Mouse (Mus musculus) CH12.LX (cell line): Measurements from ENCODE around the gene Galnt6. TPM values are rescaled to one million over a fixed set of nuclear protein-coding genes. Genes with fewer than 3 reads are reported as not detected.

Source experiments
- DNase-seq: peaks from one replicate; pipeline ENCODE4 v3.0.0-alpha.2; 2013; ENCODE audit errors: extremely low read depth
- H3K27ac ChIP-seq: 2 replicates; pipeline ENCODE4 v1.5.1; 2012; ENCODE audit warnings: low read depth, mild to moderate bottlenecking, control low read depth, moderate library complexity; ENCODE audit not compliant: insufficient read depth
- H3K27me3 ChIP-seq: replicated peaks from 2 replicates; pipeline ENCODE3; 2012; ENCODE audit warnings: inconsistent platforms
- H3K36me3 ChIP-seq, 2 experiments: replicated peaks in 1 of 2; 2 replicates each; pipeline versions ENCODE3 to v1.6.1; 2012; ENCODE audit warnings: inconsistent platforms in 1 of 2, low read length in 1 of 2, mild to moderate bottlenecking in 1 of 2, mixed read lengths in 1 of 2, moderate library complexity in 1 of 2; ENCODE audit not compliant: control insufficient read depth in 1 of 2, insufficient read depth in 1 of 2
- H3K4me1 ChIP-seq, 2 experiments: 2 replicates each; pipeline ENCODE4 v1.6.1; 2012; ENCODE audit warnings: inconsistent platforms in 1 of 2, moderate library complexity in 1 of 2; ENCODE audit not compliant: insufficient read depth in 2 of 2, control insufficient read depth in 1 of 2
- H3K4me2 ChIP-seq: 2 replicates; pipeline ENCODE4 v1.6.1; 2012; ENCODE audit warnings: low read depth, mild to moderate bottlenecking, control low read depth; ENCODE audit not compliant: poor library complexity, insufficient read depth, severe bottlenecking
- H3K4me3 ChIP-seq, 3 experiments: fragments of 150-350 bp in 1 of 3; sonication (generic) in 1 of 3; replicated peaks in 1 of 3; 2 replicates each; pipeline versions ENCODE3 to v1.5.1; 2011 to 2012; ENCODE audit warnings: low read depth in 2 of 3, low read length in 2 of 3, mild to moderate bottlenecking in 2 of 3, moderate library complexity in 2 of 3, control low read depth in 1 of 3, improper control_type of control experiment in 1 of 3, inconsistent platforms in 1 of 3, mixed read lengths in 1 of 3; ENCODE audit not compliant: poor library complexity in 1 of 3
- H3K79me2 ChIP-seq: replicated peaks from 2 replicates; pipeline ENCODE4 v1.6.1; 2012; ENCODE audit warnings: mild to moderate bottlenecking, moderate library complexity; ENCODE audit not compliant: control insufficient read depth, poor library complexity, insufficient read depth, severe bottlenecking; ENCODE audit errors: extremely low read depth
- H3K9ac ChIP-seq: 2 replicates; pipeline ENCODE4 v1.6.1; 2012; ENCODE audit warnings: low read depth, mild to moderate bottlenecking, control low read depth, moderate library complexity; ENCODE audit not compliant: insufficient read depth
- H3K9me3 ChIP-seq: replicated peaks from 2 replicates; pipeline ENCODE3; 2012; ENCODE audit warnings: low read length, inconsistent platforms, mixed read lengths
- BHLHE40 ChIP-seq: IDR thresholded peaks from 2 replicates; pipeline ENCODE4 v1.6.1; 2011; ENCODE audit warnings: mild to moderate bottlenecking, low read depth, low read length, improper control_type of control experiment
- CHD1 ChIP-seq: IDR thresholded peaks from 2 replicates; pipeline ENCODE4 v1.6.1; 2012; ENCODE audit warnings: low read depth, low read length, improper control_type of control experiment, inconsistent platforms
- CHD2 ChIP-seq: IDR thresholded peaks from 2 replicates; pipeline ENCODE4 v1.6.1; 2011; ENCODE audit warnings: low read length, improper control_type of control experiment
- CTCF ChIP-seq, 2 experiments: IDR thresholded peaks in 1 of 2; conservative IDR thresholded peaks in 1 of 2; 2 replicates each; pipeline ENCODE4 v1.5.1; 2011 to 2012; ENCODE audit warnings: low read depth in 2 of 2, low read length in 2 of 2, improper control_type of control experiment in 1 of 2, inconsistent platforms in 1 of 2, mild to moderate bottlenecking in 1 of 2, moderate library complexity in 1 of 2
- ELF1 ChIP-seq: IDR thresholded peaks from 2 replicates; pipeline ENCODE4 v1.6.1; 2014; ENCODE audit warnings: low read depth, mild to moderate bottlenecking, inconsistent platforms, low read length, improper control_type of control experiment
- EP300 ChIP-seq: IDR thresholded peaks from 2 replicates; pipeline ENCODE4 v1.6.1; 2011; ENCODE audit warnings: low read length, improper control_type of control experiment
- ETS1 ChIP-seq: conservative IDR thresholded peaks from 2 replicates; pipeline ENCODE4 v1.6.1; 2012; ENCODE audit warnings: low read depth, mild to moderate bottlenecking, inconsistent platforms, low read length, improper control_type of control experiment, moderate library complexity
- GABPA ChIP-seq: IDR thresholded peaks from 2 replicates; pipeline ENCODE4 v1.6.1; 2012; ENCODE audit warnings: low read depth, low read length, improper control_type of control experiment, inconsistent platforms; ENCODE audit not compliant: insufficient replicate concordance
- IRF4 ChIP-seq: IDR thresholded peaks from 2 replicates; pipeline ENCODE4 v1.6.1; 2014; ENCODE audit warnings: low read depth, mild to moderate bottlenecking, inconsistent platforms, low read length, improper control_type of control experiment
- JUN ChIP-seq: IDR thresholded peaks from 2 replicates; pipeline ENCODE4 v1.6.1; 2011; ENCODE audit warnings: low read depth, mild to moderate bottlenecking, low read length, improper control_type of control experiment, moderate library complexity; ENCODE audit not compliant: insufficient read depth
- JUND ChIP-seq: conservative IDR thresholded peaks from 2 replicates; pipeline ENCODE4 v1.6.1; 2011; ENCODE audit warnings: low read depth, low read length, improper control_type of control experiment
- MAFK ChIP-seq: IDR thresholded peaks from 2 replicates; pipeline ENCODE4 v1.6.1; 2011; ENCODE audit warnings: low read length, improper control_type of control experiment; ENCODE audit not compliant: insufficient replicate concordance
- MAX ChIP-seq: IDR thresholded peaks from 2 replicates; pipeline ENCODE4 v1.6.1; 2011; ENCODE audit warnings: low read length, improper control_type of control experiment
- MAZ ChIP-seq: IDR thresholded peaks from 2 replicates; pipeline ENCODE4 v1.6.1; 2012; ENCODE audit warnings: low read depth, mild to moderate bottlenecking, inconsistent platforms, low read length, improper control_type of control experiment, moderate library complexity
- MEF2A ChIP-seq: IDR thresholded peaks from 2 replicates; pipeline ENCODE4 v1.6.1; 2014; ENCODE audit warnings: low read depth, mild to moderate bottlenecking, inconsistent platforms, low read length, improper control_type of control experiment, borderline replicate concordance
- MXI1 ChIP-seq: IDR thresholded peaks from 2 replicates; pipeline ENCODE4 v1.6.1; 2011; ENCODE audit warnings: mild to moderate bottlenecking, low read depth, low read length, improper control_type of control experiment
- NELFE ChIP-seq: IDR thresholded peaks from 2 replicates; pipeline ENCODE4 v1.6.1; 2011; ENCODE audit warnings: low read depth, low read length, improper control_type of control experiment
- NRF1 ChIP-seq: IDR thresholded peaks from 2 replicates; pipeline ENCODE4 v1.6.1; 2014; ENCODE audit warnings: low read depth, mild to moderate bottlenecking, inconsistent platforms, low read length, improper control_type of control experiment, moderate library complexity
- PAX5 ChIP-seq: IDR thresholded peaks from 2 replicates; pipeline ENCODE4 v1.6.1; 2012; ENCODE audit warnings: low read length, inconsistent platforms, mixed read lengths
- POLR2A ChIP-seq: IDR thresholded peaks from 2 replicates; pipeline ENCODE4 v1.6.1; 2011; ENCODE audit warnings: low read depth, mild to moderate bottlenecking, improper control_type of control experiment, low read length
- POLR2AphosphoS2 ChIP-seq: IDR thresholded peaks from 2 replicates; pipeline ENCODE4 v1.6.1; 2011; ENCODE audit warnings: low read depth, low read length, improper control_type of control experiment
- RCOR1 ChIP-seq: conservative IDR thresholded peaks from 2 replicates; pipeline ENCODE4 v1.6.1; 2012; ENCODE audit warnings: low read depth, mild to moderate bottlenecking, inconsistent platforms, low read length, improper control_type of control experiment
- SIN3A ChIP-seq: IDR thresholded peaks from 2 replicates; pipeline ENCODE4 v1.6.1; 2012; ENCODE audit warnings: low read length, improper control_type of control experiment, inconsistent platforms
- SMC3 ChIP-seq: IDR thresholded peaks from 2 replicates; pipeline ENCODE4 v1.6.1; 2011; ENCODE audit warnings: low read depth, low read length, improper control_type of control experiment
- UBTF ChIP-seq: IDR thresholded peaks from 2 replicates; pipeline ENCODE4 v1.6.1; 2012; ENCODE audit warnings: low read depth, mild to moderate bottlenecking, inconsistent platforms, low read length, improper control_type of control experiment, moderate library complexity
- USF1 ChIP-seq: IDR thresholded peaks from 2 replicates; pipeline ENCODE4 v1.6.1; 2014; ENCODE audit warnings: low read depth, mild to moderate bottlenecking, inconsistent platforms, low read length, improper control_type of control experiment
- ZKSCAN1 ChIP-seq: IDR thresholded peaks from 2 replicates; pipeline ENCODE4 v1.6.1; 2012; ENCODE audit warnings: low read depth, inconsistent platforms, low read length, improper control_type of control experiment, borderline replicate concordance
- ZMIZ1 ChIP-seq: IDR thresholded peaks from 2 replicates; pipeline ENCODE4 v1.6.1; 2012; ENCODE audit warnings: low read depth, mild to moderate bottlenecking, inconsistent platforms, low read length, improper control_type of control experiment
- ZNF384 ChIP-seq: IDR thresholded peaks from 2 replicates; pipeline ENCODE4 v1.6.1; 2012; ENCODE audit warnings: low read depth, low read length, improper control_type of control experiment, inconsistent platforms
- dilution Hi-C: fragments of 300-500 bp; cut with MboI; formaldehyde crosslinking; loops from 2 replicates; pipeline ENCODE4 v1.14.3; 2020; ENCODE audit warnings: low sequenced_read_pairs; ENCODE audit not compliant: extremely low pct_unique_long_range_greater_than_20kb, extremely low pct_ligation_motif_present
- in situ Hi-C: fragments of 300-500 bp; cut with MboI; formaldehyde crosslinking; loops from 3 replicates; pipeline ENCODE4 v1.14.3; 2019; ENCODE audit warnings: low sequenced_read_pairs, low pct_ligation_motif_present, low pct_unique_long_range_greater_than_20kb, mixed read lengths
- polyA plus RNA-seq: library from polyadenylated mRNA; unstranded; fragments of >175 nt; gene quantifications from 2 replicates; pipeline ENCODE4 v1.2.1, GENCODE M21; 2012; ENCODE audit warnings: low read depth; ENCODE audit not compliant: insufficient read length
- total RNA-seq, 2 experiments: library from RNA; depleted of rRNA; stranded (reverse); fragments of 300-350 nt in 1 of 2; fragments of >200 nt in 1 of 2; gene quantifications; 2 replicates each; pipeline ENCODE4 v1.2.3; 2012 to 2014

Gene Galnt6
- total and polyA plus RNA-seq, 3 experiments: 0.58 to 5.0 (median 2.0) TPM

DNA sequence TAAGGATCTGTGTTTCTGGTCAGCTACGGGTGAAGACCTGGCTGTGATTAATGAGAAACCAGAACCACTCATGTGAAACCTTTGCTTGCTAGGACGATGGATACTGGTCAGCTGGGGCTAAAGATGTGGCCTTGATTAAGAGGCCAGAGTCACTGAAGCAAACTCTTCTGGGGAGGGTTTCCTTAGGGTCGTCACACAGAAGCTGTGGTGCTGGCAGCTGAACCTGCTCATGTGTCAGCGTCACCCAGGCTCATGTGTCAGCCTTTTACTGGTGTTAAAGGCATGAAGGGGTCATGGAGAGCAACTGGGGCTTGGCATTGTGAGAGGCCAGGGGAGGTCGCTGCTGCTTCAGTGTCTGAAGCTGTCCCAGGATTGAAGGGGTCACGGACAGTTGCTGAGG, 18.3 kb downstream of the Galnt6 start:
- Histone ChIP-seq H3K4me1 (peaks cover 13 to 22% of the 10 kb centered on the region in 2 experiments), H3K9me3 (peaks cover 6% of the 10 kb centered on the region), H3K4me2 (no peak overlapping the region), H3K9ac (no peak overlapping the region), H3K27ac (no peak overlapping the region), H3K79me2 (no peaks in the 10 kb centered on the region), H3K36me3 (no peaks in the 10 kb centered on the region), H3K4me3 (no peak overlapping the region), H3K27me3 (no peaks in the 10 kb centered on the region)
- TF ChIP-seq POLR2A (no peak), JUN (no peak), ZNF384 (no peak), RCOR1 (no peak), EP300 (no peak), JUND (no peak), CTCF (conservative IDR thresholded peaks at IDR 0.05 in 1 of 2, IDR thresholded peaks at IDR 0.05 in 1 of 2; ENCODE audit: low read depth in 2 of 2, low read length in 2 of 2) (no peak; a peak in 1 of 4 replicates), MEF2A (no peak), ETS1 (no peak), CHD2 (no peak), MAX (no peak), ZKSCAN1 (no peak), CHD1 (no peak), MAZ (no peak), NELFE (no peak), GABPA (no peak), ELF1 (no peak)
- in situ Hi-C loops (no loop called here), dilution Hi-C loops (no loop called here)
- DNase-seq: no peak

DNA sequence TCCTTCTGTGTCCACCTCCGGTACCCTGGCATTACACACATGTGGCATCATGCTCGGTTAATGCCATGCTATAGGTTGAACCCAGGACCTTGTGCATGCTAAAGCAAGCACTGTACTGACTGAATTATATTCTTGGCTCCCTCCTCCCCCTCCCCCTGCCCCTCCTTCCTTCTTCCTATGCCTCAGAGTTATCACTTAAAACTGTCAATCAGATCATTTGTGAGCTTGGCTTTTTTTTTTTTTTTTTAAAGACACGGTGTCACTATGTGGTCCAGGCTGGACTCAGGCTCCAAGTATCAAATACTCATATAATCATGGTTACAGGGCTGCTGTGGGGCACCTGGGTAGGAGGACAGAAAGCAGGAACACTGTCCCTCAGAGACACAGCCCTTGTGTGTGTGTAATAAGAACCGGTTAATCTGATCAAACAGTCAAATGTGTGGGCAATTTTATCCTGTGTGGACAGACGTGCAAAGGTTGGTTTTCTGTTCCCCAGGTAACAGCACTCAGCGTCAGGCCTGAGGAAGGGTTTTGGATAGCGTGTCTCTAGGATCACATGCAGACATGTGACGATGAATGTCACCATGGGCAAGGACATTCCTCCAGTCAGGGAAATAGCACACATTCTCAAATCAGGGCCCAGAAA, 20.6 kb downstream of the Galnt6 start:
- dilution Hi-C loops: no loop called here

More for the DNA sequence above, 20.6 kb downstream of the Galnt6 start:
- TF ChIP-seq IRF4 (no peak), BHLHE40 (no peak), UBTF (no peak), NRF1 (no peak), MXI1 (no peak), PAX5 (no peak), EP300 (no peak), ZKSCAN1 (no peak), MAFK (no peak), ELF1 (no peak), GABPA (no peak), ZMIZ1 (no peak), MAZ (no peak), MEF2A (no peak), RCOR1 (no peak), SIN3A (no peak), USF1 (no peak), POLR2AphosphoS2 (no peak), SMC3 (no peak)
- DNase-seq: no peak
- Histone ChIP-seq H3K4me3 (no peak overlapping the region), H3K9me3 (peaks cover 6% of the 10 kb centered on the region), H3K9ac (no peak overlapping the region), H3K4me1 (peaks cover 13 to 20% of the 10 kb centered on the region in 2 experiments), H3K79me2 (no peaks in the 10 kb centered on the region), H3K36me3 (no peaks in the 10 kb centered on the region), H3K27me3 (peaks cover 1% of the 10 kb centered on the region), H3K4me2 (no peak overlapping the region), H3K27ac (no peak overlapping the region)
- in situ Hi-C loops: no loop called here
